Mouse (Mus musculus) lung, postnatal 36 days (tissue): ENCODE data around the gene Syndig1.

ENCODE experiments used
- DNase-seq: peaks from one replicate; pipeline ENCODE4 v3.0.0; 2022; ENCODE audit warnings: mixed read lengths

Syndig1 gene

GRCm38 (mm10) chr2:149828911-149829310, at the start of gene Syndig1:
Gene Syndig1 (plus strand): TSS chr2:149829211.
- DNase-seq, result no peak

DNA sequence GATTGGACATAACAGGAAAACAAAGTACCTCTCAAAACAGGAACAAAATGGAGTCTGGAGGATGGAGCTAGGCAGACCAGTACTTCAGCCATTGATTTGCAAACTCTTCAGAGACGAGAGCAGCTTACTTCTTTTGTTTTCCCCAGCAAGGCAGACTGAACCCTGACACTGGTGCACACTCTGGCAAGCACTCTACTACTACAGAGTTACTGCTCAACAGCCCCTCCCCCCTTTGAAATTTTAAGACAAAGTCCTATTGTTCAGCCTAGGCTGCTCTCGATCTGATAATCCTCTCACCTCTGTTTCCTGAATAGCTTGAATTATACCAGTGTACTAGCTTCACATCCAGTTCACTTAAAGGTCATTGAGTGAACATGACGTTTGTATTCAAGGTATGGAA, 30.4 kb upstream of the Syndig1 start:
- DNase-seq, result no peak

DNA sequence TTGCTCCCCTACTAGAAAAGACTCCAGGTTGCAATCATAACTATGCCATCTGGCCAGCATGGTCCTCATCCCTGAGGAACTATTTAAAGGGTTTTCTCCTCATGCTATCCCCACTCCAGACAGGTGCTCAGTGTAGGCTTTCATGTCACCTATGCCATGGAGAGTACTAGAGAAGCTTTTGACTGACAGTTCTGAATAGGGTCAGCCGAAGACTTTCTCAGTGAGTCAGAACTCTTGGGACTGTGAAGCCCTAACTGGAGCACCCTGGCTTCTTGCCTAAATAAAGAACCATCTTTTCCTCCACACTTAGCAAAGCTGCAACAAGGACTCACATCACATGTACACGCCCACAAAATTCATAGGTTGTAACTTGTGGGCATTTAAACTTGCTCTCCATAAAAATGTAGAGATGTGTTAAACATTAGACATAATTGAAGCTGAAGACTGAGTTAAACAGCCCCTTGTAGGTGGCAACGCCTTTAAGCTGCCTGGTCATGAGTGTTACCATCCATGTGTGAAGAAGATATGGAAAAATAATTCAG, 24.3 kb upstream of the Syndig1 start:
- DNase-seq, result no peak

GRCm38 (mm10) chr2:149805256-149805655, 23.8 kb upstream of the Syndig1 start:
- no peak for DNase-seq

- no peak for DNase-seq
These were observed 16.1 kb upstream of the Syndig1 start for GRCm38 (mm10) chr2:149812899-149813298.

GRCm38 (mm10) chr2:149818395-149818794, 10.6 kb upstream of the Syndig1 start:
- no peak for DNase-seq

DNA sequence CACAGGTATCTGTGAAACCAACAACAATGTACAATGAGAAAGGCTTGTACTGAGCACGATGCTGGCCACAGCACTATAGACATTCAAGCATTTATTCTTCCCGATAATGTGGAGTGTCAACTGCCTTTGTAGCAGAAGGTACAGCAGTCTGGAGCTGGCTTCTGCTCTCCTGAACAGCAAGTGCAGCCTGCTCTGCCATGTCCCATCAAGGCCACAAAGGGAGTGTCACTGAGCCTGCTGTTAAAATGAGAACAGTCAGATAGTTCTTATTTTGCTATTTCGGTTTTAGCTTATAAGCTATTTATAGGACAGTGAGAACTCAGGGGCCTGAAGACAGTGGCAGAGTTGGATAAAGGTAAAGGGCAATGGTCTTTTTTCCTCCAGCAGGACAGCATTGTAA, 9.3 kb upstream of the Syndig1 start:
- no peak for DNase-seq

DNA sequence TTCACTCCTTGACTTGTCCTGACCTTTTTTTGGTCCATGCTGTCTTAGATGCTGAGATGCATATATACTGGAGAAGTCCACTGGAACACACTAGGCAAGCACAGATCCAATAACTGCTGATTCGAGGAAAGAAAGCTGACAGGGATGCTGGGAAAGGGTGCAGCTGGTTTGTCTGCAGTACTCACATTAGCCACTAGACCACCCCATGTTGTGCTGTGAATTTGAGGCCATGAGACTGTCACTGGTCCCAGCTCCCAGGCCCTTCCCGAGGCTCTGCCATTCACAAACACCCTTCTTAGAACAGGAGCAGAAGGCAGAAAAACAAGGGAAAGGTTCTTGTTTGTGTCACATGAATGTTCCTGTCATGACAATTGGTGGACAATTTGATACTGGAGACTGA, 8.8 kb upstream of the Syndig1 start:
- no peak for DNase-seq

DNA sequence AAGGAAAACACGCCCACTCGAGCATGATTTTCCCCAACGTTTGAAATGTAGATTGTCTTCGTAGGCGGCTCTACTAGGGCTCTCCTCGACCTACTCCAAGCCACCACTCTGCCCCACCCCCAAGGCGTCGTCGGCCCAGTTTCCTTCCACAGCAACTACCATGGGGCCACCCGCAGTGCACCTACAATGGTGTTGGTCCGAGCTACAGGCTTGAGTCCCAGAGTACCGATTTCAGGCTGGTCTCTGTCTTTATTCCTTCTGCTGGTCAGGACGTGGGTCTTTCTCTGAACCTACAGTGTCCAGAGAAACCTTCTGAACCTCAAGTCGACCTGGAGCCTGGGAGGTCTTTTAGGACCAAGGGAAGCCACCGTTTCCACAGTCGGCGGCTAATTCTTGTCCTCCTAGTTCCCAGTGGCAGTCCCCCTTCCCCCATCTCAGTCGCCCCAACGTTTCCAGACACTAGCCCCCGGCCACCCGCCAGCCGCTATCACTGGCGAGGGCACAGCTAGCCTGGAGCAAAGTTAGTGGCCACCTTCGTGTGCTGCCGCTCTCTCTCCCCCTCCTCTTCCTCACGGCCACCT, 1.0 kb downstream of the Syndig1 start:
- no peak for DNase-seq

GRCm38 (mm10) chr2:149830536-149831458, 1.8 kb downstream of the Syndig1 start, which contains the start of gene C530025M09Rik:
Gene C530025M09Rik (minus strand): TSS chr2:149831213.
- DNase-seq, result no peak

GRCm38 (mm10) chr2:149831459-149832245, 2.6 kb downstream of the Syndig1 start:
- DNase-seq, result no peak

GRCm38 (mm10) chr2:149832301-149832700, 3.3 kb downstream of the Syndig1 start:
- no peak for DNase-seq

GRCm38 (mm10) chr2:149835091-149835490, 6.1 kb downstream of the Syndig1 start:
- DNase-seq, result no peak

DNA sequence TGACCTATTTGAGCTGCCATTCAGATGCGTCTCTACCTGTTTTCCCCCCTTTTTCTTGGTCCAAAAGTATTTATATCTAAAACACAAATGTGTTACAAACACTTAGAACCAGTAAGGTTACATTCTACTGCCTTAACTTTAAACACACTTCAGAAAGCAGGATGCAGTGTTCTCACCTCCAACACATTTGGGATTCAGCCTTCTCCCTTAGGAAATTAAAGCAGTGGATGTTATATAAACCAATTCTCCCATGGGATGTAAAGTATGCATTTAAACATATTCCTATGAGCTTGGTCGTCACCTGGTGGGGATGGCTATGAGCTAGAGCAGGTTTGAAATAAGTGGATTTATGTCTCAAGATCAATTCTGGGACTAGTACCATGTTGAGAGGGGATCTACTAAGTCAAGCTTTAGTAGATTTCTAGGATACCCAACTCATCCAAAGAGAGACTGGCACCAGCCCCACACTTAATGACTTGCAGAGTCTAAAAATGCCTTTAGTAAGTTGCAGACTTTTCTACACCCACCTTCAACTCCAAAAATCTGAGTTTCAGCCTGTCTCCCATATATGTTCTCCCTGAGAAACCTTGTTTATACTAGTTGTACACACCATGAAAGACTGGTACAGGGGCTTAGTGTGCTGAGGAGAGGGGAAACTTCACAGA, 7.6 kb downstream of the Syndig1 start:
- no peak for DNase-seq

- DNase-seq, result no peak
These were observed 10.7 kb downstream of the Syndig1 start for GRCm38 (mm10) chr2:149839666-149840065.

GRCm38 (mm10) chr2:149844575-149844974, 15.6 kb downstream of the Syndig1 start:
- peak; percentile 76 for DNase-seq

DNA sequence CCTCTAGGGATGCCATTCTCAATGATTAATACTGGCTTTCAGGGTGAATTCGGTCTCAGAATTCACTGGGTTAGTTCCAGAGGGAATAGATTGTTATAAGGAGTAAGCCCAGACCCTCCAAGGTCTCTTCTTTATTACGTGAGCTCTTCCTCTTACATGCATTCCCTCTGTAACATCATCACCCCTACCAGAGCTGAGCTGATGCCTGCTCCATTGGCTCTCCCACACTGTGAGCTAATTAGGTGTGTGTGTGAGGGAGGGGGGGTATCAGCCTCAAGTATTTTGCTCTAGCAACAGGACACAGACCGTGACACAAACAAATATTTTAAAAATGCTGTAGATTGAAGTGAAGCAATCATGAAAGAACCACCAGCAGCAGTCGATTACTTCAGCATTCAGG, 19.8 kb downstream of the Syndig1 start:
- no peak for DNase-seq

GRCm38 (mm10) chr2:149861002-149861401, 32.0 kb downstream of the Syndig1 start:
- DNase-seq, result no peak

DNA sequence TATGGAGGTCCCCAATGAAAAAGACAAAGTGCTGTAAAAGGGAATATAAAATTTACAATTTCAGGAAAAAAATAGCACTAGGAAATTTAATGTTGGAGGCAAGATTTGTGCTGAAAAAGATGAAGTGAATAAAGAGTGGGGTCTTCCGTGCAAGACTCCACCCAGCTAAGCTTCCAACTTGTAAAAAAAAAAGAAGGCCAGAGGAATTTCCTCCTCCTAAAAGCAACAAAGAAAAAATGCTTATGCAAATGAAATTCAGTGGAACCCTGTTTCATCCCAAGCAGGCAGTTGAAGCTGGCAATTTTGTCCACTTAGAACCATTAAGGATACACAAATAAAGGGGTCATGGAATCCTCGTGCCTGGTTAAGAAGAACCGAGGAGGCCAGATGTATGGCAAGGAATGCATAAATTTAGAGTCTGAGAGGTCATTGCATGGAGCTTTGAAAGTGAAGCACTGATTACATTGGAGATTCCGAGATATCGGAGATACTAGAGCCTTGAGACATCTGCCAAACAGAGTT, 37.0 kb downstream of the Syndig1 start:
- no peak for DNase-seq

GRCm38 (mm10) chr2:149870496-149870895, 41.5 kb downstream of the Syndig1 start:
- no peak for DNase-seq

DNA sequence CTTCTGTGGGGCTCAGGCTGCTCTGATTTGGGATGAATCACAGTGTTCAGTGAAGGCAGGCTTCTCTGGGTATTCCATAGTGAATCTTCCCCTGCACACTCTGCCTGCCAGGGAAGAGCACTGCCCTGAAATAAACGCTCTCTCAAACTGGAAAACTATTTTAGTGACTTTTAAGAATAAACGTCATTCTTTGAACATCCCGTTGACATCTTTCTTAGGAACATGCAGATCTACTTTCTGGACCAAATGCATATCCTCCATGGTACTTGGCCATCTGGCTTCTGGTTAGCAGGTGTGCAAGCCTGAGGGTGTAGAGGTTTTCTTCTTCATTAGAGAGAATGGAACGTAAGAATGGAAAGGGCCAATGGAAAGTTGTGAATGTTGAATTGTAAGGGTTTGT, 43.5 kb downstream of the Syndig1 start:
- DNase-seq, result no peak

DNA sequence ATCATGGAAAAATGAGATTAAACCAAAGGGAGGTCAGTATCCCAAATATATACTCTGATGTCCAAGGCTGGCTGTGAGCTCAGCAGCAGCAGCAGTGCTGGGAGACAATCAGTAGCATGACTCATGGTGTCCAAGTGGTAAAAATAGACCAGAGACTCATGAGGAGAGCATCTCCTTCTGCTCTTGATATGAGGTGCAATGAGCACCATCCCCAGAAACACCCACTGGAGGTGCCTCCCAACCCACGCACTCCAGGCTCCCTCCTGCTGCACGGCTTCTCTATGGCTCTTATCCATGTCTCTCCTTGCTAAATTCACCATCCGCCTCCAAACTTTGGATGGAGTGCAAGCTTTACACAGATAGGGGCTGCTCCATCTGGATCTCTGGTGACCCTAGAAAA, 44.3 kb downstream of the Syndig1 start:
- no peak for DNase-seq
